Mouse (Mus musculus): ENCODE measurements around the gene Ano5. TPM values are rescaled to one million over a fixed set of nuclear protein-coding genes. Genes with fewer than 3 reads are reported as not detected.

The Ano5 gene
- polyA plus RNA-seq, 1 experiment from 2014 or later = 0.90 TPM

DNA sequence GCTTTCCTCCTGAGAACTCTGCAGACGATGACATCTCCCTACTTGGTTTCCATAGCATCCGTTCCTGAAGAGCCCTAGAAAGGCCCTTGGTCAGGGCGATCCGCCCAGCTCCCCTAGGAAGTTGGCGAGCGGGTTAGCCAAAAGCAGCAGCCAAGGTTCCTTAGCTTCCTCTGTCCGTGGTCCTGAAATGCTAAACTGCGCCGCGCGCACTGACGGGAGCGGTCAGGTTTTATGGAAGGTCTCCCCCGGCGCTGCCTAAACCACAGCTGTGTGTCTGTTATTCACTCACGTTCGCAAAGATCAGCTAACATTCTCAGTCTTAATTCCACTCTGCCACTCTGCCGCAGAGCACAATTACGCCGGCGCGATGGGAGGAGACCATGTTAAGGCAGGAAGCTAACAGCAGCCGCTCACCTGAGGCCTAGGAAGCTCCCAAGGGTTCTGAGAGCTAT is 110.9 kb downstream of the Ano5 start, which contains the start of gene Slc17a6:
Gene Slc17a6, plus strand, starts transcription at position 313 of the 452 bp plus-strand sequence.
- H3K4me2 ChIP-seq = peak within 1 kb of the TSS; percentile 51
- peak within 1 kb of the TSS; percentile 81 for H3K9ac ChIP-seq
- H3K4me1 ChIP-seq (replicated peaks) = peaks cover 12% of the 10 kb centered on the region; the same call in 1 of the 2 replicates
- peak within 1 kb of the TSS; percentile 45 for H3K4me3 ChIP-seq
- WGBS = under 1% methylated on average over 23 of the region's 23 CpGs
- peaks cover 61% of the 10 kb centered on the region for H3K27me3 ChIP-seq
- peak; percentile 60 for ATAC-seq (ENCODE audit: low FRiP score)
- H3K9me3 ChIP-seq = no peaks in the 10 kb centered on the region
- H3K27ac ChIP-seq = peak within 1 kb of the TSS; percentile 98
- H3K36me3 ChIP-seq = no peaks in the 10 kb centered on the region

GRCm38 (mm10) chr7:51622196-51622595 is 111.4 kb downstream of the Ano5 start:
- H3K9ac ChIP-seq = peak overlapping the region; percentile 81
- H3K27me3 ChIP-seq = peaks cover 65% of the 10 kb centered on the region
- peak overlapping the region; percentile 51 for H3K4me2 ChIP-seq
- peak; percentile 27; the same call in 1 of the 2 replicates for ATAC-seq (ENCODE audit: low FRiP score)
- peak overlapping the region; percentile 98 for H3K27ac ChIP-seq
- H3K4me1 ChIP-seq (replicated peaks) = peaks cover 16% of the 10 kb centered on the region; the same call in 1 of the 2 replicates
- H3K9me3 ChIP-seq = no peaks in the 10 kb centered on the region
- under 1% methylated on average over 18 of the region's 18 CpGs for WGBS
- peak overlapping the region; percentile 45 for H3K4me3 ChIP-seq
- H3K36me3 ChIP-seq = no peaks in the 10 kb centered on the region

- H3K4me2 ChIP-seq = no peak overlapping the region
- ATAC-seq (ENCODE audit: low FRiP score) = no peak
- peak overlapping the region; percentile 45 for H3K4me3 ChIP-seq
- H3K36me3 ChIP-seq = no peaks in the 10 kb centered on the region
- peaks cover 19% of the 10 kb centered on the region; the same call in 1 of the 2 replicates for H3K4me1 ChIP-seq (replicated peaks)
- H3K9me3 ChIP-seq = no peaks in the 10 kb centered on the region
- 6% methylated on average over 5 of the region's 5 CpGs for WGBS
- peak overlapping the region; percentile 81 for H3K9ac ChIP-seq
- H3K27me3 ChIP-seq = peaks cover 70% of the 10 kb centered on the region
- peak overlapping the region; percentile 98 for H3K27ac ChIP-seq
These were observed 111.8 kb downstream of the Ano5 start for GRCm38 (mm10) chr7:51622666-51623065.

DNA sequence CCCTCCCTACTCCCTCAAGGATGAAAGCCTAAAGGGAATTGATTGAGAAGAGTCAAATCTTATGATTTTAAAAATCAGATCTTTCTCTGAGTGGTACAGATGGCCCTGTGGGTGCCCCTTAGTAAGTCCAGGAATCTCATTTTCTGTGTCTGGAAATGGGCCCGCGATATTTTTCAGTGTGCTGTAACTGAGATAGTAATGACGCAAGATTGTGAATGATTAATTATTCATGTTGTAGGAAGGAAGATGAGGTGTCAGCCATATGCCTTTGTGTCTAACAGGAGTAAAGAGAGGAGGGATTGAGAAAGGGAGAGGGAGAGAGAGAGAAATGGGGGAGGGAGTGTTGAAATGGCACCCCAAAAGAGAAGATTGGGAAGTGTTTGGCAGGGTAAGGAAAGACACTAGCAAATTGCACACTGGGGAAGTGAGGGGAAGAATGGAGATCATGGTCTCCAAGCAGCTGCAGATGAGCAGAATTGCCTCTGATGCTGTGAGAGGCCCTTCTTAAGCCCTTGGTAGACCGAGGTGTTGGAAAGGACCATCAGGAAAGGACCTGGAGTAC is 113.6 kb downstream of the Ano5 start:
- 1% methylated on average over 4 of the region's 4 CpGs for WGBS
- ATAC-seq (ENCODE audit: low FRiP score) = peak; percentile 19
- Histone ChIP-seq H3K9ac (peak overlapping the region; percentile 89), H3K4me3 (peak overlapping the region; percentile 50), H3K36me3 (no peaks in the 10 kb centered on the region), H3K27me3 (peaks cover 77% of the 10 kb centered on the region), H3K9me3 (no peaks in the 10 kb centered on the region), H3K4me1 (replicated peaks) (peaks cover 12% of the 10 kb centered on the region; the same call in 1 of the 2 replicates), H3K27ac (peak overlapping the region; percentile 93), H3K4me2 (peak overlapping the region; percentile 62)

GRCm38 (mm10) chr7:51625161-51625560 is 114.3 kb downstream of the Ano5 start:
- Histone ChIP-seq H3K27me3 (peaks cover 76% of the 10 kb centered on the region), H3K4me1 (replicated peaks) (peaks cover 12% of the 10 kb centered on the region; the same call in 1 of the 2 replicates), H3K36me3 (no peaks in the 10 kb centered on the region), H3K27ac (peak overlapping the region; percentile 93), H3K4me3 (peak overlapping the region; percentile 50), H3K9me3 (no peaks in the 10 kb centered on the region), H3K4me2 (peak overlapping the region; percentile 62), H3K9ac (peak overlapping the region; percentile 89)
- no peak for ATAC-seq (ENCODE audit: low FRiP score)
- 0% methylated on average over 23 of the region's 23 CpGs for WGBS

DNA sequence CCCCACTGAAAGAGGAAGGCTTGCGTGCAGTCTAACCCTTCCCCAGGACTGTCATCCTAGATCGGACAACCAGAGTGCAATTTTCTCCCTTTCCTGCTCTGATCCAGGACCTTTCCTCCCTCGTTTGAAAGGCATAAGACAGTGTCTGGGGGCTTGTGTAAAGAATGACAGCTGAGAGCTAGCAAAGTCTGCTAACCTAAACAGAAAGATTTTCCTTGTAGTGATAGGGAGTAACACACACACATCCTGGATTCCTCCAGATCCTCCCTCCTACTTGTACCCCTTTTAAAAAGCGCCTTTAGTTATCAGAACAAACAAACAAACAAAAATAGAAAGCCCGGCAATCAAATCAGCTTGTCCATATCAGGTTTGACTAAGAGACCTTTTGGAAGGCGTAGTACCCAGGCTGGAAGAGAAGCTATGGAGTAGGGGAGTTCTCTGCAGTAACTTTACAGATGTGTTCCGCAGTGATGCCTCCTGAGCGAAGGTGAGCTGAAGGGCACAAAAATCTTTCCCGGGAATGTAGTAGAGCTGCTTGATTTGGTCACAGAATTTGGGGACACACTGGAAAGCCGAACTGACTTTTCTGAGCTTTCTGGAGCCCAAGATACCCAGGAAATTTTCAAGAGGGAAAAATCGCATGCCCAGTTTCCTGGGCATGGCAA is 114.9 kb downstream of the Ano5 start:
- peak overlapping the region; percentile 50 for H3K4me3 ChIP-seq
- H3K27ac ChIP-seq = peak overlapping the region; percentile 93
- no peaks in the 10 kb centered on the region for H3K36me3 ChIP-seq
- ATAC-seq (ENCODE audit: low FRiP score) = no peak
- H3K9me3 ChIP-seq = no peaks in the 10 kb centered on the region
- H3K27me3 ChIP-seq = peaks cover 77% of the 10 kb centered on the region
- peak overlapping the region; percentile 62 for H3K4me2 ChIP-seq
- peaks cover 12% of the 10 kb centered on the region; the same call in 1 of the 2 replicates for H3K4me1 ChIP-seq (replicated peaks)
- H3K9ac ChIP-seq = peak overlapping the region; percentile 89
- 3% methylated on average over 11 of the region's 11 CpGs for WGBS

- Histone ChIP-seq H3K4me1 (replicated peaks) (peaks cover 12% of the 10 kb centered on the region; the same call in 1 of the 2 replicates), H3K27ac (peak overlapping the region; percentile 93), H3K4me2 (peak overlapping the region; percentile 62), H3K27me3 (peaks cover 76% of the 10 kb centered on the region), H3K4me3 (peak overlapping the region; percentile 50), H3K9me3 (no peaks in the 10 kb centered on the region), H3K36me3 (no peaks in the 10 kb centered on the region), H3K9ac (peak overlapping the region; percentile 89)
- 1% methylated on average over 16 of the region's 16 CpGs for WGBS
- no peak for ATAC-seq (ENCODE audit: low FRiP score)
These were observed 115.7 kb downstream of the Ano5 start for GRCm38 (mm10) chr7:51626451-51627000.

GRCm38 (mm10) chr7:51627001-51627631 is 116.3 kb downstream of the Ano5 start:
- Histone ChIP-seq H3K9ac (peak overlapping the region; percentile 89), H3K9me3 (no peaks in the 10 kb centered on the region), H3K4me1 (replicated peaks) (peaks cover 12% of the 10 kb centered on the region; the same call in 1 of the 2 replicates), H3K4me2 (peak overlapping the region; percentile 62), H3K4me3 (peak overlapping the region; percentile 50), H3K36me3 (no peaks in the 10 kb centered on the region), H3K27me3 (peaks cover 70% of the 10 kb centered on the region), H3K27ac (peak overlapping the region; percentile 93)
- WGBS = under 1% methylated on average over 26 of the region's 26 CpGs
- peak; percentile 75 for ATAC-seq (ENCODE audit: low FRiP score)

- ATAC-seq (ENCODE audit: low FRiP score) = 0 out of 2 replicates have a peak, but pooled peaks have one; percentile 3
- H3K27me3 ChIP-seq = peaks cover 64% of the 10 kb centered on the region
- peaks cover 12% of the 10 kb centered on the region; the same call in 1 of the 2 replicates for H3K4me1 ChIP-seq (replicated peaks)
These were observed 116.8 kb downstream of the Ano5 start for GRCm38 (mm10) chr7:51627666-51628065.

GRCm38 (mm10) chr7:51628349-51628748 is 117.5 kb downstream of the Ano5 start:
- Histone ChIP-seq H3K36me3 (no peaks in the 10 kb centered on the region), H3K4me3 (peak overlapping the region; percentile 25), H3K27me3 (peaks cover 62% of the 10 kb centered on the region), H3K4me1 (replicated peaks) (peaks cover 19% of the 10 kb centered on the region), H3K4me2 (peak overlapping the region; percentile 62), H3K27ac (peak overlapping the region; percentile 78), H3K9ac (no peak overlapping the region), H3K9me3 (no peaks in the 10 kb centered on the region)
- WGBS = under 1% methylated on average over 9 of the region's 9 CpGs
- no peak for ATAC-seq (ENCODE audit: low FRiP score)

More at GRCm38 (mm10) chr7:51627666-51628065, 116.8 kb downstream of the Ano5 start:
- H3K4me2 ChIP-seq = peak overlapping the region; percentile 62
- no peaks in the 10 kb centered on the region for H3K9me3 ChIP-seq
- H3K27ac ChIP-seq = peak overlapping the region; percentile 93
- peak overlapping the region; percentile 50 for H3K4me3 ChIP-seq
- 0% methylated on average over 9 of the region's 9 CpGs for WGBS
- H3K36me3 ChIP-seq = no peaks in the 10 kb centered on the region
- H3K9ac ChIP-seq = peak overlapping the region; percentile 89

GRCm38 (mm10) chr7:51629206-51629605 is 118.4 kb downstream of the Ano5 start:
- H3K27me3 ChIP-seq = peaks cover 53% of the 10 kb centered on the region
- 0% methylated on average over 3 of the region's 3 CpGs for WGBS
- no peak for ATAC-seq (ENCODE audit: low FRiP score)

More at GRCm38 (mm10) chr7:51629206-51629605, 118.4 kb downstream of the Ano5 start:
- H3K9ac ChIP-seq = peak overlapping the region; percentile 72
- no peaks in the 10 kb centered on the region for H3K9me3 ChIP-seq
- peak overlapping the region; percentile 32 for H3K4me3 ChIP-seq
- peak overlapping the region; percentile 62 for H3K4me2 ChIP-seq
- H3K27ac ChIP-seq = peak overlapping the region; percentile 93
- no peaks in the 10 kb centered on the region for H3K36me3 ChIP-seq
- H3K4me1 ChIP-seq (replicated peaks) = peaks cover 21% of the 10 kb centered on the region
